Mouse (Mus musculus) stomach, postnatal 0 days (tissue): ENCODE measurements around the gene 1700030K09Rik.

ENCODE experiments used
- CTCF ChIP-seq: IDR thresholded peaks from 2 replicates; pipeline ENCODE4 v1.5.1; 2016; ENCODE audit warnings: antibody characterized with exemption, low read depth, mild to moderate bottlenecking, moderate library complexity
- EP300 ChIP-seq: optimal IDR thresholded peaks from 2 replicates; pipeline ENCODE3; 2016; ENCODE audit warnings: antibody characterized with exemption

- TF ChIP-seq EP300, result no peak
- TF ChIP-seq CTCF, result peak; percentile 70
Observed at GRCm38 (mm10) chr8:72422926-72423325, 20.8 kb upstream of the 1700030K09Rik start.
